Mouse (Mus musculus): ENCODE results near the gene Pla2g1b. TPM values are rescaled to one million over a fixed set of nuclear protein-coding genes. Genes with fewer than 3 reads are reported as not detected.

Pla2g1b gene
- polyA plus RNA-seq, 1 experiment, result not detected

DNA sequence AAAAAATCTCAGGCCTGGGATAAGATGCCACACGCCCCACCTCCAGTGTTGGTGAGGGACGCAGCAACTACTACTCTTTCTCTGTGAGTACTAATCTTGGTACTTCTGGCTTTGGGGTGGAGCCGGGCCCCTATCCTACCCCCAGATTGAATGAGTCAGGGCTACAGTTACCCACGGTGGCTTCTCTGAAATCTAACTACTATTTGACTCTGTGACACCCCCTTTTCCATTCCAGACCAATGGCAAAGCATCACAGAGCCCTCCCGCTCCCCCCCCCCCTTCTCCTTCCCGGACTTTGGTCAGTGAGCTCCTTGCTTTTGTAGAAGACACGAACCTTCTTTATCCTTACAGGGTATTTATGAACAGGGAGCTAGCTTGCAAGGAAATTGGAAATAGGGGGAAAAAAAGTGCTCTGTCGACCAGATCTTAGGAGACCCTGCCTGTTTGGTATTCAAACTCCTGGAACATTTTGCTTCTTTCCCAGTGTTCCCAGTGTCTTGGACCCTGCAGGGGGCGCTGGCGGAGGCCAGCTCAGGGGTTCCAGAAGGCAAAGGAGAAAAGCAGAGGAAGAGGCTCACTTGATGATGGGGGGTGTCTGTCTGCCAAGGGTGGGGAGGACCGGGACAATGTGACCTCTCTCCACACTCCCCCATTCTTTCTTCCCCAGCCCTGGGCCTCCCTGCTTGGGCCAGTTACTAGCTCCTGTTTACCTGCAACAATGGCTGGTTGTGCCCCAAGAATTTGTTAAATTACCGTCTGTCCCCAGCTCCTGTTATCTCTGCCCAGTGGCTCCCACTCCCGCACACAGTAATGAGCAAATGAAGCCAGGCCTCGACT lies 34.8 kb upstream of the Pla2g1b start:
- Histone ChIP-seq H3K27me3 (ENCODE audit: control insufficient read depth, insufficient read depth, insufficient read length) (peaks cover 41% of the 10 kb centered on the region), H3K36me3 (ENCODE audit: control insufficient read depth, insufficient read depth) (no peaks in the 10 kb centered on the region), H3K79me3 (ENCODE audit: low read depth) (no peaks in the 10 kb centered on the region), H3ac (ENCODE audit: control insufficient read depth, insufficient read length, low read depth) (no peak overlapping the region), H3K4me3 (ENCODE audit: insufficient read depth, poor library complexity, severe bottlenecking) (no peak overlapping the region), H3K79me2 (ENCODE audit: control insufficient read depth, insufficient read depth) (no peaks in the 10 kb centered on the region)
- no peak for TF ChIP-seq MYOD1 (IDR thresholded peaks at IDR 0.05; ENCODE audit: control insufficient read depth, insufficient read length, low read depth)
- no peak for TF ChIP-seq CTCF (IDR thresholded peaks at IDR 0.05; ENCODE audit: control insufficient read depth, insufficient read depth, insufficient read length)

DNA sequence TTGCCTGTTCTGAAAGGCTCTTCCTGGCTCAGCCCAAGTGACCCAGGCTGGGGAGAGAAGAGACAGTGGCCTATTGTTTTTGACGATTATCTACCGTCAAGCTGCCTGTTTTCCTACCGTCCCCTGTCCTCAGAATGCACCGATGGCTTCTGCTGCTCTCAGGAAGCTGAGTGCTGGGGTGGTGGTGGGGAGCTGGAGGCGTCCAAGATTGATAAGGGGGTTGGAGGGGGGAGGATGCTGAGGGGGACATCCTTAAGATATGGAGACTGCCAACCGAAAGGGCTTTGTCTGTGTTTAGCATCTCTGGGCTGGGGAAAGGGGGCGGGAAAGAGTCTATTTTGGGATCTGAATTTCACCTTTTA lies 34.2 kb upstream of the Pla2g1b start:
- Histone ChIP-seq H3K4me3 (ENCODE audit: insufficient read depth, poor library complexity, severe bottlenecking) (no peak overlapping the region), H3K79me2 (ENCODE audit: control insufficient read depth, insufficient read depth) (no peaks in the 10 kb centered on the region), H3K27me3 (ENCODE audit: control insufficient read depth, insufficient read depth, insufficient read length) (peaks cover 35% of the 10 kb centered on the region), H3K36me3 (ENCODE audit: control insufficient read depth, insufficient read depth) (no peaks in the 10 kb centered on the region), H3ac (ENCODE audit: control insufficient read depth, insufficient read length, low read depth) (no peak overlapping the region), H3K79me3 (ENCODE audit: low read depth) (no peaks in the 10 kb centered on the region)
- TF ChIP-seq FOSL1 (IDR thresholded peaks at IDR 0.05; ENCODE audit: insufficient read depth, low read length, poor library complexity, severe bottlenecking) (no peak), MYOG (IDR thresholded peaks at IDR 0.05; ENCODE audit: control insufficient read depth, extremely low read depth, insufficient read length) (no peak), USF1 (IDR thresholded peaks at IDR 0.05; ENCODE audit: low read depth) (no peak), MYOD1 (IDR thresholded peaks at IDR 0.05; ENCODE audit: control insufficient read depth, insufficient read length, low read depth) (no peak), MAX (IDR thresholded peaks at IDR 0.05) (no peak), CEBPB (IDR thresholded peaks at IDR 0.05; ENCODE audit: low read depth) (no peak), CTCF (IDR thresholded peaks at IDR 0.05; ENCODE audit: control insufficient read depth, insufficient read depth, insufficient read length) (no peak)

DNA sequence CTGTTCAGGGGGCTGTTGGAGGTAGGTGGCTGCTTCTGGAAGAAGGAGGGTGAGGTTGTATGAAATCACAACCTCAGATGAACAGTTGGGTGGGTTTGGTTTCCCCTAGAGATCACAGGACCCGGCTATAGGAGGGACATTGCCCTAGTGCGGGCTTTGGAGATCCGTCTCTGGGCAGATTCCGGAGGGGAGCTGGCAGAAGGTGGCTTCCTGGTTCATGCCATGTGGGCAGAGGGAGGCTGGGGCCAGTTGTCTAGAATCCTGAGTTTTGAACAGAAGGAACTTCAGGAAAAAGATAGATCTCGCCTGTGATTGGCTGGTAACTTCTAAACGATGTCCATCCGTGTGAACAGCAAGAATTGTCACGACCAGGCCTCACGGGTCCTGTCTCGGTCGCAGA lies 33.7 kb upstream of the Pla2g1b start:
- H3K36me3 ChIP-seq (ENCODE audit: control insufficient read depth, insufficient read depth), result no peaks in the 10 kb centered on the region
- peaks cover 30% of the 10 kb centered on the region for H3K27me3 ChIP-seq (ENCODE audit: control insufficient read depth, insufficient read depth, insufficient read length)
- no peaks in the 10 kb centered on the region for H3K79me2 ChIP-seq (ENCODE audit: control insufficient read depth, insufficient read depth)
- no peaks in the 10 kb centered on the region for H3K79me3 ChIP-seq (ENCODE audit: low read depth)
- no peak overlapping the region for H3K4me3 ChIP-seq (ENCODE audit: insufficient read depth, poor library complexity, severe bottlenecking)
- TF ChIP-seq MAX (IDR thresholded peaks at IDR 0.05) (no peak), CTCF (IDR thresholded peaks at IDR 0.05; ENCODE audit: control insufficient read depth, insufficient read depth, insufficient read length) (no peak), MYOD1 (IDR thresholded peaks at IDR 0.05; ENCODE audit: control insufficient read depth, insufficient read length, low read depth) (no peak), CEBPB (IDR thresholded peaks at IDR 0.05; ENCODE audit: low read depth) (no peak), FOSL1 (IDR thresholded peaks at IDR 0.05; ENCODE audit: insufficient read depth, low read length, poor library complexity, severe bottlenecking) (no peak), USF1 (IDR thresholded peaks at IDR 0.05; ENCODE audit: low read depth) (no peak), MYOG (IDR thresholded peaks at IDR 0.05; ENCODE audit: control insufficient read depth, extremely low read depth, insufficient read length) (no peak)
- H3ac ChIP-seq (ENCODE audit: control insufficient read depth, insufficient read length, low read depth), result no peak overlapping the region

DNA sequence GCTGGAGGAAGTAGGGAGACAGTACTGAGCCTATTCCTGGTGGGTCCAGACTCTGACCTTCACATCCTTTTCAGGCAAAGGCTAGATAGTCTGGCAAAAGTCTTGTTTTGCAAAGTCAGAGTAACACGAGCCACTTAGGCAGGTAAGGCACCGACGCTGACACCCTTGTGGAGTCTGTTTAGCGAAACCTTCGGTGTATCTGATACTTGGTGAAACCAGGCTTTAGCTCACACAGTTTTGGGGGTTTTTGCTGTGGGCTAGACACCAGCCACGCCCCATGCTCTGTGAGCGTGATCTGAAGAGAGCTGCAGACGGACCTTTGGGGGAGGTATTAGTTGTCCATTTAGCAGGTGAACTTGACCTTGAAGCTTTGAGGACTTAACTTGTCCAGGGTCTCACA lies 32.9 kb upstream of the Pla2g1b start:
- Histone ChIP-seq H3ac (ENCODE audit: control insufficient read depth, insufficient read length, low read depth) (no peak overlapping the region), H3K79me2 (ENCODE audit: control insufficient read depth, insufficient read depth) (no peaks in the 10 kb centered on the region), H3K27me3 (ENCODE audit: control insufficient read depth, insufficient read depth, insufficient read length) (peaks cover 22% of the 10 kb centered on the region), H3K36me3 (ENCODE audit: control insufficient read depth, insufficient read depth) (no peaks in the 10 kb centered on the region), H3K4me3 (ENCODE audit: insufficient read depth, poor library complexity, severe bottlenecking) (no peak overlapping the region), H3K79me3 (ENCODE audit: low read depth) (no peaks in the 10 kb centered on the region)
- TF ChIP-seq FOSL1 (IDR thresholded peaks at IDR 0.05; ENCODE audit: insufficient read depth, low read length, poor library complexity, severe bottlenecking) (no peak), MYOD1 (IDR thresholded peaks at IDR 0.05; ENCODE audit: control insufficient read depth, insufficient read length, low read depth) (no peak), CTCF (IDR thresholded peaks at IDR 0.05; ENCODE audit: control insufficient read depth, insufficient read depth, insufficient read length) (no peak), MAX (IDR thresholded peaks at IDR 0.05) (no peak), MYOG (IDR thresholded peaks at IDR 0.05; ENCODE audit: control insufficient read depth, extremely low read depth, insufficient read length) (no peak), CEBPB (IDR thresholded peaks at IDR 0.05; ENCODE audit: low read depth) (no peak), USF1 (IDR thresholded peaks at IDR 0.05; ENCODE audit: low read depth) (no peak)

DNA sequence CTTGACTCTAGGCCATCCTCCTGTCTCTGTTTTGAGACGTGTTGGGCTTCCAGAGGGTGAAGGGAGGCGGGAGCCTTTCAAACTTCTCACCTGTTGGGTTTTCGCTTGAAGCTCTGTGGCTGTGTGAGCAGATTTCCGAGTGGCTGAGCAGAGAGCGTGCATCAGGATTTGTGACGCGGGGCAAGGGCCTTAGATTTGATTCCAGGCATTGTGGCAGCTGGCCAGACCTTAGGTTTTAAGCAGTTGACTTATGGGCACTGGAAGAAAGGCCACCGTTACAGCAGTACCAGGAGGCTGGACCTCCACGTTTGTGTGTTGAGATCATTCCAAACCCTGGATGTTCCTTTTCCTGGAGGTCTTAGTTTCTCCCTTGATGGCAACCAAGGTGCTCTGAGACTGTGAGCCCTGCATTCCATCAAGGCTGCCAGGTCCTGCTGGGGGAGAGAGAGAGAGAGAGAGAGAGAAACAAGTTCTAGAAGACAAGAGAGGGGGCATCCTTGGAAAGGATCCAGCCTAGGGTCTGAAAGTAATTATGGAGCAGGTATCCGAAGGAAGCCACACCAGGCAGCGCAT lies 31.7 kb upstream of the Pla2g1b start:
- H3K4me3 ChIP-seq (ENCODE audit: insufficient read depth, poor library complexity, severe bottlenecking), result no peak overlapping the region
- TF ChIP-seq FOSL1 (IDR thresholded peaks at IDR 0.05; ENCODE audit: insufficient read depth, low read length, poor library complexity, severe bottlenecking), result no peak
- no peak for TF ChIP-seq USF1 (IDR thresholded peaks at IDR 0.05; ENCODE audit: low read depth)
- no peak for TF ChIP-seq MYOD1 (IDR thresholded peaks at IDR 0.05; ENCODE audit: control insufficient read depth, insufficient read length, low read depth)
- no peak for TF ChIP-seq CTCF (IDR thresholded peaks at IDR 0.05; ENCODE audit: control insufficient read depth, insufficient read depth, insufficient read length)
- no peak for TF ChIP-seq MYOG (IDR thresholded peaks at IDR 0.05; ENCODE audit: control insufficient read depth, extremely low read depth, insufficient read length)
- no peaks in the 10 kb centered on the region for H3K79me2 ChIP-seq (ENCODE audit: control insufficient read depth, insufficient read depth)
- H3ac ChIP-seq (ENCODE audit: control insufficient read depth, insufficient read length, low read depth), result no peak overlapping the region
- H3K36me3 ChIP-seq (ENCODE audit: control insufficient read depth, insufficient read depth), result no peaks in the 10 kb centered on the region
- no peaks in the 10 kb centered on the region for H3K79me3 ChIP-seq (ENCODE audit: low read depth)
- peaks cover 11% of the 10 kb centered on the region for H3K27me3 ChIP-seq (ENCODE audit: control insufficient read depth, insufficient read depth, insufficient read length)
